Mouse (Mus musculus) adrenal gland, adult 2 months (tissue): ENCODE data around the gene Id4. TPM values are rescaled to one million over a fixed set of nuclear protein-coding genes. Genes with fewer than 3 reads are reported as not detected.

ENCODE experiments used
- DNase-seq: peaks from one replicate; pipeline ENCODE4 v3.0.0; 2021
- long read RNA-seq: library from polyadenylated mRNA; stranded (forward); transcript quantifications from one replicate; pipeline ENCODE4 v2.0.0, GENCODE M21; 2021
- polyA plus RNA-seq: library from polyadenylated mRNA; depleted of rRNA; stranded (reverse); fragments of >200 nt; gene quantifications from 2 replicates; pipeline ENCODE4 v1.2.3, GENCODE M21; 2012; rRNA removed
- total RNA-seq, 2 experiments: library from RNA; stranded (reverse); gene quantifications; 2 replicates each; pipeline ENCODE4 v1.2.3; 2021

Gene Id4
- 1 to 10 TPM in 1 of 2 experiments, under 1 TPM in 1; 0.86 to 3.1 TPM for total RNA-seq
- 1.3 and 2.3 TPM in 2 replicates for polyA plus RNA-seq
- long read RNA-seq, transcript Id4-201 (3 exons, 3,849 nt), result major isoform, 10 of 12 reads
- long read RNA-seq, partial matches to known transcripts, result 0 of 12 reads
- long read RNA-seq, other reads (novel, unspliced or antisense), result 2 of 12 reads

DNA sequence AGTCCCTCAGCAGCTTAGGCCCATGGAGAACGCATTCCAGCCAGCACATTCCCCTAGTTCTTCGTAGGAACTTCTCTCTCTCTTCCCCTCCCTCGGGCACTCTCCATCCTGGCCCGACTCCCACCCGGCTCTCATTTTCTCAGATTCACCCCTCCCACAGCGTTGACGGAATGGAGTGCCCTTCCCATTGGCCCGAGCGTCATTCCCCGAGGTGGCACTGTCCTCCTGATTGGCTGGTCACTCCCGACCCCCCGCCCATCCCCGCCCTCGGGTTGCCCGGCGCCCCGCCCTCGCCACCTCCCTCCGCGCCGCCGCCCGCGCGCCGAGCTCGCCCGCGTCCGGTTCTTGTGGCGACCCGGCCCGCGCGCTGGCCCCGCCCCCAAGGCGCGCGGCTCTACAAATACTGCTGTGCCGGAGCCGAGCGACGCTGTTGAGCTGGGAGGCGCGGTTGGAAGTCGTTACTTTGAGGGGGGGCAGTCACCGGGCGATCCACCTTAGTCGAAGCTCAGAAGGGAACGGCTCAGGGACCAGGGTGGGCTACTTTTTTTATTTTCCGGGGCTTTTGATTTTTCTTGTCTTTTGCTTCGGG lies at the start of gene Id4:
Gene Id4 (plus strand): TSS at position 539 of the 589 bp plus-strand sequence.
- DNase-seq, result peak; percentile 97

DNA sequence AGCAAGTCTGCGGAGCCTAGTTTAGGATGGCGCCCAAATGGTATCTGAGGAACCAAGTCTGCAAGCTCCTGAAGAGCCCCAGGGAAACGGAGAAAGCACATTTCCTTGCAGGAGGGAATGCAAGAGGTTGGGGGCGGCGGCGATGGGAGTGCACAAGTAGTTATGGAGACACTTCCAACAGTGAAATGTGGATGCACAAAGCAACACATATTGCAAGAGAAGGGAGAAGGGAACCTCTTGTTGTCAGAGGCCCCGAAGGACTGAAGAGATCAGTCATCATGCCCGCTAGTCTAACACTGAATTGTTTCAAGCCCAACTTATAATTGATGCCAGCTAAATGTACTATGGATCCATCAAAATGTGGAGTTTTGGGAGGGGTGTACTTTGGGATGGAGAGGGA lies 33.9 kb upstream of the Id4 start:
- peak; percentile 6 for DNase-seq

DNA sequence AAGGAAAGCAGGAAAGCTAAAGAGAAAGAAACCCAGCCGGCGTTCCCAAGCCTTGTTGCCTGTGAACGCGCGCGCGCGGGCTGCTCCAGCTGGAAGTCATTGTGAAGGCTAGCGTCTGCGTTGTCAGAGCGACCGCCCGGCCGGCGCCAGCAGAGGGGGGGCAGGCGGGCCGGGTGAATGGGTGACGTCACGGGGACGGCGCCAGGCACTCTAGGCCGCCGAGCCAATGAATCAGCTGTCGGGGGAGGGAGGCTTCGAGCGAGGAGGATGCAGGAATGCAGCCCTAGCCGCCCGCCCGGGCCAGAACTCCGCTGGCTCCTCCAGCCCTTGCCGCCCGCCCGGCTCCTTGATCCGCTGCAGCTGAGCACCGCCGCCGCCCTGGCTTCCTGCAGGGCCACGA lies 33.3 kb upstream of the Id4 start:
- DNase-seq, result peak; percentile 99

DNA sequence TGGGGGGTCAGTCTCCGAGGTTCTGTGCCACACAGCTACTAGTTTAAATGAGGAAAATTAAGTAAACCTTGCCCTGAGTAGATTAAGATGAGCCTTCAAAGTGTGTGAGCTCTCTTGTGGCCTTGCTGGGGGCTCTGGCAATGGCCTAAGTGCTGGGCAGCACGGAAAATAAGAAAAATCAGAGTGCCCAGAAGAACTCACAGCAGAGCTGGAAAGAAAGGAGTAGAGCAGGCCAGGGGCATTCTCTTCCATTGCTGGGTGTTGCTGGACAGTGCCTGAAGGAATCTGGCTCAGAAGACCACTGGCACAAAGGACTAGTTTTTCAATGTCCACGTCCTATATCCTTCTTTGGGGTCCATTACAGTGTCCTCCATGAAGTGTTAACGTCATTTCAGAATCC lies 32.9 kb upstream of the Id4 start:
- no peak for DNase-seq

DNA sequence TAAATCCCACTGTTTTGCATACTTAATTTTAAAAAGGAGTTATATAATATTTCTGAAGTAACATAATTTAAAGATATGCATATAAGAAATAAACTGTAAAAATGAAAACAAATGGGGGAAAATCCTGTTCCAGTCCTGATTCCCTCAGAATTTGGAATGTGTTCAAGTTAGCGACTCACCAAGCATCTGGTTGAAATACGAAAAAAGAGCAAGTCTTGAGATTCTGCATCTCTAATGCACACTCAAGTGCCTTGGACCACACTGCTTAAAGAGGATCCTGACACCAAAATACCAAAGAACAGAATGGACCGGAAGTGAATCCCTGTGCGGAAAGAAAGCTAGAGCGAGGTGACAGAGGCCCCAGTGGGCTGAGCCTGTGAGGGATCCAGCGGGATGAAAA lies 30.0 kb upstream of the Id4 start:
- DNase-seq, result no peak

DNA sequence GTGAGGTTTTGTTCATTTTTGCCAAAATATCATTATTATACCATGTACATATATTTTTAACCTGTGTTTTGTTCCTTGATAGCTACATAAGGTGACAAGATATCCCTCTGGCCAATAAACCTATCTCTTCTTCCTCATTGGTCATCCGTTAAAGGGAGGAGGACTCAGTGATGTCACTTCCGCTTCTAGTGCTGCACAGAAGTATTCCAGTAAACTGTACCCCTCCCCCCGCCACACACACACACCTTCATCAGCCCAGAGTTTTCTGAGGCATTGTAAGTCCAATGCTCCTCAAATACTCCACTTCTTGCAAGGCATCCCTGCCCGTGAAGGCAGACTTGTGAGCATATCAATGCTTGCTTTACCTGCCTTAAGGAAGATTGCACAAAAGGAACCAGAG lies 24.6 kb upstream of the Id4 start:
- DNase-seq, result no peak

DNA sequence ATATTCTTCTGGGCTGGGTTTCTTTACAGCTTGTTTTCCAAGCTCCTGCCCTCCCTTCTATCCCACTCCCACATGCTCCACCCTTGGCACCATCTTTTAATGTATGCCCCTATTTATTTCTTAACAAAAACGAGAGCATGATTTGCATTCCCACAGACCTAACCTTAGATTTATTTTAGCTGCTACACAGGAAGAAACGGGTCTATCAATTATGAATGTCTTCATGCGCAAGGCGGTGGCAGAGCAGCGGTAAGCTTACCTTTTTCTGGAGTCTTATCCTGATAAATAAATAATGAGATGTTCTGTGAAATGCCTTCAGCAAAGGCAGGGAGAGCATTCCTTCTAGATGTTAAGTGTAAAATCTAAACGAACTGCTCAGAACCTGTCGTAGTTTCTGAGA lies 24.2 kb upstream of the Id4 start:
- DNase-seq, result no peak

DNA sequence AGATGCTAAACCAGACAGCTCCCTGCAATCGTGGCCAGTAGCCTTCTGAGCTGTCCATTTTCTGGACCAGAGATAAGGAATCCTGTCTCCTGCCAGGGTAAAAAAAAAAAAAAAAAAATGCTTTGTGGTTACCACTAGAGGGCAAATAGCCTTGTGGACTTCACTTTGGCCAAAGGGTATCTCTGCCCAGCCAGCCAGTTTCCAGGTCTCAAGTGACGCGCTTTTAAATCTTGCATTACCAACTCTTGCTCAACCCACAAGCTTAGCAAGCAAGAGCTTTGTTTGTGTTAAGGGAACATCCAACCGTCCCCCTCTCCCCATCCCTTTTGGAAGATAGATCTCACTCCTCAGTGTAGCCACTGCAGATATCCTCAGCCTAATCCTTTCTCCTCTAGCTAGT lies 23.5 kb upstream of the Id4 start:
- DNase-seq, result peak; percentile 65

DNA sequence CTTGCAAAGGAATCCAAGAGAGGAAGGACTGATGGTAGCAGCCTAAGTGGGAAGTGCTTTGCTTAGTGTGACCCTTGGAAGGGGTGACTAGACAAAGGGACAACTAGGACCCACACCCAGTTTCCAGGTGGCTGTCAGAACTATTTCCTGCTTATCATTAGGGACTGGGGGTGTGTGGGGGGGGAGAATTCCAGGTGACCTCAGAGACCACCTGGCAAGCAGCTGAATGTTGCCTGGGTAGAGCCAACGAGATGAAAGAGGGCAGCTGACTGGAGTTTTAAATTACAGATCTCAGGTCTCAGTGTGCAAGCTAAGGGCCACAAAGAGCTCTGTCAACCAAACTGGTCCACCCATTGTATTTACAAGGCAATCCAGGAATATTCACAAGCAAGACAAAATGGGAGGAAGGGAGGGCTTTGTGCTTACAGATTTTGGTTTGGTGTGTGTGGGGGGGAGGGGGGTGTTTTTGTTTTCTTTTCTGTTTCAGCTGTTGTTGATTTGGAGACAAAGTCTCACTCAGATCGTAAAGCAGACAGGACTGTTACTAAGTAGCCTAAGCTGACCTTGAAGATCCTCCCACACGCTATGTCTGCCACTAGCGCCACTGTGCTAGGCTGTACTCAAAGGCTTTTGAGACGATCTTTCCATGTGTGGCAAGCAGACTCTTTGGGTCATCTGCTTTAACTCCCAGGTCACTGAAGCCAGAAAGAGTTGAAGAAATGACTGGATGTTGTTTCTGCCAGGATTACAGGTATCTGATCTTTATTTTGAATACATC lies 15.6 kb upstream of the Id4 start:
- DNase-seq, result no peak

DNA sequence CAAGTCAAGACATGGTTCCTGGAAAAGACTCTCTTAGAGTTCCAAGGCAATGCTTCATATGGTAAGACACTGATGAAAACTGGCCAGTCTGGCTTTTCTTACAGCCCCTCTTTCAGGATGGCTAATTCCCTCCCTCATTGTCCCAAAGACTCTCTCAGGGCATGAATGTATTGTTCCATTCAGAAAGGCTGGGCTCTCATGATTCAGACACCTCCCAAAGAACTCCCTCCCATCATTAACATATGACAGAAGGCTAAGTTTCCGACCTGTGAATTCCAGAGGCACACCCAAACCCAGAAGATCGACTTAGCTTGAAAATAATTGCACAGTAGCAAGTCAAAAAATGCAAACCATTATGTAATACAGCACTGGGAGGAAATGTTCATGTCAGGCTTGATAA lies 8.5 kb upstream of the Id4 start:
- no peak for DNase-seq

DNA sequence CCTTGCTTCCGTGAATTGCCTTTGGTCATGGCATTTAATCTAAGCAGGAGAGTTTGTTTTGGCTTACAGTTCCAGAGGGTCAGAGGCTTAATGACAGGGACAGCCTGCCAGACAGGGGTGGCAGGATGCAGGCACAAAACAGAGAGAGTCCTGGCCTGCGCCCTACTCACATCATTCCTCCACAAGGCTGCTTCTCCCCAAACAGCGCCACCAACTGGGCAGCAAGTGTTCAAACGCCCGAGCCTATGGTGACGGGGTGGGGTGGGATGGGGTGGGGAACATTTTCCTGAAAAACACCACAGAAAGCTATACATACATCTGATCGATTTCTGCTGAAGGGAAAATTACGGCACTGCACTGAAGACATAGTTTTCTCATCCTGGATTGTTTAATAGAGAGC lies 6.0 kb upstream of the Id4 start:
- DNase-seq, result no peak

DNA sequence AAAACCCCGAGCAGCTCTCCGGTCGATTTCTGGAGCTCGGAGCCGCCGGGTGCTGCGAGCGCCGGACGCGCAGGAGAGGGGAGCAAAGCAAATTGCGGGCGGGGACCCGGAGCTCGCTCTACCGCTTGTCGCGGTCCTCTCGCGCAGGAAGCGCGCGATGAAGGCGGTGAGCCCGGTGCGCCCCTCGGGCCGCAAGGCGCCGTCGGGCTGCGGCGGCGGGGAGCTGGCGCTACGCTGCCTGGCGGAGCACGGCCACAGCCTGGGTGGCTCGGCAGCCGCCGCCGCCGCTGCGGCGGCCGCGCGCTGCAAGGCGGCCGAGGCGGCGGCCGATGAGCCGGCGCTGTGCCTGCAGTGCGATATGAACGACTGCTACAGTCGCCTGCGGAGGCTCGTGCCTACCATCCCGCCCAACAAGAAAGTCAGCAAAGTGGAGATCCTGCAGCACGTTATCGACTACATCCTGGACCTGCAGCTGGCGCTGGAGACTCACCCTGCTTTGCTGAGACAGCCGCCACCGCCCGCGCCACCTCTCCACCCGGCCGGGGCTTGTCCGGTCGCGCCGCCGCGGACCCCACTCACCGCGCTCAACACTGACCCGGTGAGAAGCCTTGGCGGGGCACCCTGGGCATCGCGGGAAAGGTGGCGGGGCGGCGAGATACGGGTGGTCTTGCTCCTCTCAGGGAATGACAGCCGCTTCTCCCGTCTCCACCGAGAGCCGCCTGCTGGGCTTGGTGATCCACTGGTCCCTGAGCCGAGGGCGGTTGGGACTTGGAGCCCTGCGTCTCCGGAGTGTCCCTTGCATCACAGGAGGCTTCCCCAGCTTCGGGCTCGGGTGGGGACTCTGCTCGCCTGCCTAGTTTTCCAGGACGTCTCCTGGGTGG lies 553 bp downstream of the Id4 start:
- DNase-seq, result peak; percentile 76

DNA sequence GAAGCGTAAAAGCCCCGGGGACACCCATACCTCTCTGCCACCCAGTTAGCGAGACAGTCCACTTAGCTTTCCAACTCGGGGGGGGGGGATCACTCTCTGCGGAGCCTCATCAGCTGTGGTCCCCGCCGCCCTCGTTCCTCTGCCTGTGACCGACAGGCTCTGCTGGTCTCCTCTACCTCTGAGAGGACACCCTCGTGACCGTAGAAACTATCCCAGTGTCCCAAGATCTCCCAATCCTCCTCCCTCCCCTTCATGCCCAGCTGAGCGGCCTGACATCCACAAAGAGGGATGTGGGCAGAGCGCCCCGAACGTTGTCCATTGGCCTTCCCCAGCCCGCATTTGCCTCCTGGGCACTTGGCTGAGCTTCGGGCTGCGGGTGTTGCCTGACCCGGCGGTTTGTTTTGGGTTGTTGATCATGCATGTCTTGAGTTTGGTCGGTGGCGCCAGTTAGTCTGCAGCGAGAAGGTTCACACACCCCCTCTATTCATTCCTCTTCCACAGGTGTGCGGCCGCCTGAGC lies 1.5 kb downstream of the Id4 start:
- DNase-seq, result peak; percentile 24

DNA sequence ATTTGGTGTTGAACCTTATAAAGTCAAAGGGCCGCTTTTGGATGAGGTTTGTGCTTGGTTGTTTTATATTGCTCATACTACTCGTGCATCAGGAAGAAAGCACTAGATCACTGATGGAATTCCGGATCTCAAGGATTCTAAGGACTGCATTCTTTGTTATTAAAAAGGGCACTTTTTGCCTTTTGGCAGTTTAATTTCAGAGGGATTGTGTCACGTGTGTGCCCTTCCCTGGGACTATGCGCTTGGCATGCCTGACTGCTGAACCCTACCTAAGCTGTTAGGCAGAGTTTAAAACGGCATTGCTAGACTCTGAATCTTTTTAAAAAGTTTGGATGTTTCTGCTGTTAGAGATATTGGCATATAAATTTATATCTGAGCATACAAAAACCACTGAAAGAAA lies 4.0 kb downstream of the Id4 start:
- no peak for DNase-seq

DNA sequence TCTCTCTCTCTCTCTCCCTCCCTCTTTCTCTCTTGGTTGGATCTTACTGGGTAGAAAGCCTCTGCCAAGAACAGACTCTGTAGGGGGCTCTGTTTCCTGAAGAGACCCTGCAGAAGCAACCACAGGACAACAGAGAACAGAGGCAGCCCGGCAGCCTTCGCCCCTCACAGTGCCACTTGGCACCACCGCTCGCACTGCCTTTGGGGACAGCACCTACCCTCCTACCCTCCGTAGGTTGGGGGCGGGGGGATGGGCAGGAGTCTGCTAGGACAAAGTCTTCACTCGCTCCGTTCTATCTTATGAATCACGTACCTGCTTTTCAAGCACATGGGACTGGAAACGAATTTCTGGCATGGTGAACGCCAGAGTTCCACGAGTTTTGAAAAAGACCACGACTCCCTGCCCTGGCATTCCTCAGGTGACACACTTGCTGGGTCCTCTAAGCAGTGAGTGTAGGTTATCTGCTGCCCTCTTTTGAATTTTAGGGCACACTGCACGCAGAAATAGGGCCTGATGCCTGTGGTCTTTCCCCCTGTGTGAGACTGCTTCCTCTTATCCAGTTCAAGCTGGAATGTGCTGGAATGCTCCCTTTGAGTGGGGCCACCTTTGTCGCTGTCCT lies 12.5 kb downstream of the Id4 start:
- peak; percentile 48 for DNase-seq

DNA sequence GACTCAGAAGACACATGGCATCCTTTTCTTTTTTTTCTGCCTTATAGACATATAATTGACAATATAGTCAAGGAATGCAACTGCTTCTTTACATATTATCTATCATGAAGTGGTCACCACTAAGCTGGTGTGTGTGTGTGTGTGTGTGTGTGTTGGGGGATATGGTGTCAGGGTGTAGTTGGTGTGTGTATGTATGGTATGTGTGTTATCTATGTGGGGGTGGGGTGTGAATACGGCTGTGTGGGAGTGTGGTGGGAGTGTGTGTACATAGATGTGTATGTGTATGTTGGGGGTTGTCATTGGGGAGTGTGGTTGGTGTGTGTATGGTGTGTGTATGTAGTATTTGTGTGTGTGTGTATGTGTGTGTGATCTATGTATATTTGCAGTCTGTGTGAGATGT lies 13.1 kb downstream of the Id4 start:
- DNase-seq, result no peak

DNA sequence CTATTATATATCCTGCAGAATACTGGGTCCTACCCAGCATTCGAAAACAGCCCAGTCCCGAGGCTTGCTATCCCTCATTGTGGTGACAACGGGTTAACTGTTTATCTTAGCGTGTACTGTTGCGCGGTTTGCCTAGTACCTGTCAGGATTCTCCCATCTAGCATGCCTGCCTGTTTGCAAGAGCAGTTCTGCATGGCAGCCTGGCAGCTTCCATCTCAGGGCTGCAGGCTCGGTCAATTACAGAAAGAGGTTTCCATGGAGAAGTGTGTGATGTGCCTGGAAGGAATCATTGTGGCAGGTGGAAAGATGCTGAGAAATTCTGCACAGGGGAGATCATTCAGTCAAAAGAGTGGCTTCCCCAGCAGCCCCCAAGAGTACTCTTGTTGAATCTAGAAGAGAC lies 16.0 kb downstream of the Id4 start:
- no peak for DNase-seq

DNA sequence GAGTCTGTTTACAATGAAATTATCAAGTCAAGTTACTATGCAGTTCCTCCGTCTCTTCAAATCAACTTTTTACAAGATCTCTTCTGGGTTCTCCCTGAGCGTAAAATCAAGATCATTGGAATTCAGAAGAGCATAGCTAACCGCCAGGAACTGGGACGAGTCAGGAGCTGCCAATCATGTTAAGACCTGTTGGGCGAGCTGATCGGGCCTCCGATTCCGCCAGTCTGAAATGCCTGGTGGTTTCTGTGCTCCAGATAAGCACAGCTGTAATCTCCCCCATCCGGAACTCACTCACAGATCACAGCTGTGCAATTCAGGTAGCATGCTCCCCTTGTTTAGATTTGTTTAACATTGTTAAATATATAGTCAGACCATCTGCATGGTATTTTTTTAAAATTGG lies 23.4 kb downstream of the Id4 start:
- no peak for DNase-seq

DNA sequence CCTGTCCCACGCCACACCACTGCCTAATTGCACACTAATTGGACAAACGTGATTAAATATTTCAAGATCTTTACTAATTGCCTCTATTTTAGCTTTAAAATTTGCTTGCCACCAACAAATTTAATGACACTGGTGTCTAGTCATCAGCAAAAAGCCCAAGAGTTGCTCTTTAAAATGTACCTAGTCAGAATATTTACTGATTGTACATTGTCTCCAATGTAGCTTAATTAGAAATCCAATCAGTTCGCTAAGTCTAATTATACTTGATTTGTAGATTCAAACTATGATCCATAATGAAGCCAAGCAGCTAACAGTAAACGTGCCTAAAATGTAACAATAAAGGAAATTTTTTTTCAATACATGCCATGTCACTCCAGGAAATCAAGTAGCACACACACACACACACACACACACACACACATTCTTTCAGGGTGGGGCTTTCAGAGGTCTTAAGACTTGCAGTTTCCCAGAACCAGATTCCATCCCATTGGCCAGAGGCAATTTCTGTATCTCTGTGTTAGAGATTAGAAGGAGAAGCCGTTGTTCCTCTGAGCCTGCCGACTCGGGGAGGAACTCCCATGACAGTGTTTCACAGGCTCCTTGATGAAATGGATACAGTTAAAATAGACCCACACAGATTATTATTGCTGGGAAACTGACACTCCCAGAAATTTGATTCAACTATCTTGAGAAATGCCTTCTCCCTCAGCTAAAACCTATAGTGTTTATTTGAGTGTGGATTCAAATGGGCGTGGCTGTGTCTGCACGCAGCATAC lies 24.1 kb downstream of the Id4 start:
- no peak for DNase-seq

DNA sequence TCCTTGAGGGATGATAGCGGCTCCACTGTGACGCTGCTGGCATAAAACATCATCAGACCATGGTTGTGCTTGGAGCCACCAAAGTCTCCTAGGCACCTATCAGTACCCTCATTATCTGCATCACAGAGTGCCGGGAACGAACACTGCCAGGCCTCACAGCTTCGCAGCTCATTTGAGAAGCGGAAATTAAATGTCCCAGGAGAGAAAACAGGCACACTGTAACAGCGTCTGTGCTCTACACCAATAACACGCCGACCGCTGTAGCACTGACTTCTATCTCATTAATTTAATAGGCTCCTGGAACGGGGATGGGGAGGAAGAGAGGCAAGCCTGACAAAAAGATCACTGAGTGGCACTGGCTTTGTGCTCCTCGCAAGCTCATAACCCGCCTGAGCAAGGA lies 29.4 kb downstream of the Id4 start:
- DNase-seq, result no peak

DNA sequence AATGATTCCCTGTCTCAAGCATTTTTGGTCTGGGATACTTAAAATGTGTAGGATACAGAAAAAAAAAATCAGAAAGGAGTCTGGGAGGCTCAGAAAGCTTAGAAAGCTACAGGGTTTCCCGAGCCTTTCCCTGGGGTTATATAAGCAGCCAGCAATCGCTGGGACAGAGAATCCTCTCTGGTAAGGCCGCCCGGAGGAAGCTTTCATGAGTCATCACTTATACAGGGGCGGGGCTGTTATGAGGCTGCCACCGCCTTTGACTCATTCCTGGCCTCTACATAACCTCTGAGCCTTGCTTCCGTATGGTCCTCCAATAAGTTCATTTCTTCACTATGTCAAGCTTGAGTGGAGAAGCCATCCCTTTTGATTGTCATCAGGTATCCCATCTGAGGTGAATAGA lies 53.5 kb downstream of the Id4 start:
- peak; percentile 74 for DNase-seq
